Mouse (Mus musculus) liver, embryonic 15.5 days (tissue): Measurements from ENCODE around the gene Nudt21. TPM values are rescaled to one million over a fixed set of nuclear protein-coding genes. Genes with fewer than 3 reads are reported as not detected.
A peak's percentile ranks its signal among the peaks of the same experiment; 100 is the strongest.
"Not testable (repeated sequence)": the region's sequence is repeated elsewhere in the genome, so short reads cannot be mapped to it uniquely, and the experiment has no call there.

ENCODE experiments used
- ATAC-seq: fragments of 200-750 bp; cut with Nextera tagmentation; 2 replicates; pipeline ENCODE4 v1.8.0; 2017; ENCODE audit warnings: moderate number of reproducible peaks, mild to moderate bottlenecking, moderate library complexity; ENCODE audit not compliant: insufficient read depth
- H3K27ac ChIP-seq: fragments of 300-500 bp; sonication (generic); replicated peaks from 2 replicates; pipeline ENCODE4 v1.5.1; 2015; ENCODE audit warnings: mild to moderate bottlenecking, inconsistent platforms
- H3K27me3 ChIP-seq: fragments of 300-500 bp; sonication (generic); 2 replicates; pipeline ENCODE4 v1.6.1; 2015; ENCODE audit warnings: mild to moderate bottlenecking, inconsistent platforms
- H3K36me3 ChIP-seq: fragments of 300-500 bp; sonication (generic); replicated peaks from 2 replicates; pipeline ENCODE4 v1.6.1; 2015; ENCODE audit warnings: moderate library complexity, mild to moderate bottlenecking, inconsistent platforms
- H3K4me1 ChIP-seq: fragments of 300-500 bp; sonication (generic); replicated peaks from 2 replicates; pipeline ENCODE4 v1.6.1; 2015; ENCODE audit warnings: inconsistent platforms
- H3K4me2 ChIP-seq: fragments of 300-500 bp; sonication (generic); 2 replicates; pipeline ENCODE4 v1.6.1; 2015; ENCODE audit warnings: moderate library complexity, mild to moderate bottlenecking, inconsistent platforms
- H3K4me3 ChIP-seq: fragments of 300-500 bp; sonication (generic); replicated peaks from 2 replicates; pipeline ENCODE4 v1.5.1; 2015; ENCODE audit warnings: mild to moderate bottlenecking, inconsistent platforms
- H3K9ac ChIP-seq: fragments of 300-500 bp; sonication (generic); 2 replicates; pipeline ENCODE4 v1.6.1; 2015; ENCODE audit warnings: moderate library complexity, mild to moderate bottlenecking, inconsistent platforms
- H3K9me3 ChIP-seq: fragments of 300-500 bp; sonication (generic); replicated peaks from 2 replicates; pipeline ENCODE4 v1.6.1; 2016; ENCODE audit warnings: inconsistent platforms
- WGBS: fragments of 180-500 bp; shearing (Covaris S2); methylation state at CpG from one replicate; pipeline ENCODE4 v1.1.7; 2015; ENCODE audit warnings: mixed read lengths; ENCODE audit not compliant: insufficient replicate concordance; 5-methylcytosine and 5-hydroxymethylcytosine counted together
- polyA plus RNA-seq: library from polyadenylated mRNA; unstranded; fragments of >200 nt; fragmentation: Nextera tagmentation; extraction: Ambion mirVana; gene quantifications from 2 replicates; pipeline ENCODE4 v1.2.1, GENCODE M21; 2015

The Nudt21 gene
- 70.5 and 74.4 TPM in 2 replicates for polyA plus RNA-seq

GRCm38 (mm10) chr8:94036944-94037524 is at the start of gene Nudt21, which contains the start of gene Ogfod1:
Nudt21 (minus strand) TSS chr8:94037031.
Ogfod1 (plus strand) TSS chr8:94037198.
- H3K4me1 ChIP-seq: peaks cover 44% of the 10 kb centered on the region
- peak; percentile 96 for ATAC-seq
- H3K4me3 ChIP-seq: peak within 1 kb of the TSS; percentile 71
- WGBS: under 1% methylated on average over 41 of the region's 41 CpGs
- peak within 1 kb of the TSS; percentile 79 for H3K4me2 ChIP-seq
- H3K27ac ChIP-seq: peak within 1 kb of the TSS; percentile 88
- H3K36me3 ChIP-seq: peaks cover under 1% of the 10 kb centered on the region; the same call in 1 of the 2 replicates
- no peaks in the 10 kb centered on the region for H3K9me3 ChIP-seq
- no peaks in the 10 kb centered on the region for H3K27me3 ChIP-seq
- H3K9ac ChIP-seq: peak within 1 kb of the TSS; percentile 69

- ATAC-seq: no peak
- no peaks in the 10 kb centered on the region for H3K36me3 ChIP-seq
Measured at GRCm38 (mm10) chr8:94076461-94077192, 39.8 kb upstream of the Nudt21 start.

GRCm38 (mm10) chr8:94068793-94069192 is 32.0 kb upstream of the Nudt21 start:
- H3K4me1 ChIP-seq: no peaks in the 10 kb centered on the region; the same call in 1 of the 2 replicates
- peaks cover 15% of the 10 kb centered on the region for H3K36me3 ChIP-seq
- 81% methylated on average over 7 of the region's 7 CpGs for WGBS
- no peak for ATAC-seq
- no peak overlapping the region for H3K4me3 ChIP-seq
- H3K27ac ChIP-seq: no peak overlapping the region
- H3K27me3 ChIP-seq: no peaks in the 10 kb centered on the region
- no peak overlapping the region for H3K4me2 ChIP-seq
- H3K9me3 ChIP-seq: no peaks in the 10 kb centered on the region
- H3K9ac ChIP-seq: no peak overlapping the region

More at GRCm38 (mm10) chr8:94076461-94077192, 39.8 kb upstream of the Nudt21 start:
- Histone ChIP-seq H3K9ac (no peak overlapping the region), H3K4me2 (no peak overlapping the region), H3K4me3 (no peak overlapping the region), H3K27me3 (no peaks in the 10 kb centered on the region), H3K9me3 (no peaks in the 10 kb centered on the region), H3K27ac (no peak overlapping the region), H3K4me1 (no peaks in the 10 kb centered on the region)
- WGBS: 72% methylated on average over 12 of the region's 12 CpGs

GRCm38 (mm10) chr8:94066121-94066863 is 29.5 kb upstream of the Nudt21 start:
- H3K36me3 ChIP-seq: peaks cover 37% of the 10 kb centered on the region
- WGBS: 81% methylated on average over 11 of the region's 11 CpGs
- no peaks in the 10 kb centered on the region for H3K9me3 ChIP-seq
- H3K27ac ChIP-seq: no peak overlapping the region
- H3K9ac ChIP-seq: no peak overlapping the region
- H3K4me2 ChIP-seq: no peak overlapping the region
- no peaks in the 10 kb centered on the region for H3K27me3 ChIP-seq
- H3K4me1 ChIP-seq: no peaks in the 10 kb centered on the region; the same call in 1 of the 2 replicates
- no peak overlapping the region for H3K4me3 ChIP-seq
- no peak for ATAC-seq

GRCm38 (mm10) chr8:94057157-94057854 is 20.5 kb upstream of the Nudt21 start:
- ATAC-seq: no peak

GRCm38 (mm10) chr8:94052696-94053095 is 15.9 kb upstream of the Nudt21 start:
- Histone ChIP-seq H3K27me3 (no peaks in the 10 kb centered on the region), H3K36me3 (peaks cover 35% of the 10 kb centered on the region), H3K9me3 (no peaks in the 10 kb centered on the region), H3K4me2 (no peak overlapping the region), H3K27ac (no peak overlapping the region), H3K4me3 (no peak overlapping the region), H3K9ac (no peak overlapping the region), H3K4me1 (no peaks in the 10 kb centered on the region)
- WGBS: 78% methylated on average over 12 of the region's 12 CpGs
- ATAC-seq: no peak

More at GRCm38 (mm10) chr8:94057157-94057854, 20.5 kb upstream of the Nudt21 start:
- WGBS: 64% methylated on average over 6 of the region's 6 CpGs
- H3K27me3 ChIP-seq: no peaks in the 10 kb centered on the region
- H3K4me3 ChIP-seq: no peak overlapping the region
- H3K9ac ChIP-seq: no peak overlapping the region
- H3K27ac ChIP-seq: no peak overlapping the region
- H3K36me3 ChIP-seq: peaks cover 58% of the 10 kb centered on the region
- no peaks in the 10 kb centered on the region for H3K4me1 ChIP-seq
- H3K4me2 ChIP-seq: no peak overlapping the region
- H3K9me3 ChIP-seq: no peaks in the 10 kb centered on the region

GRCm38 (mm10) chr8:94047845-94048244 is 11.0 kb upstream of the Nudt21 start:
- no peak overlapping the region for H3K27ac ChIP-seq
- ATAC-seq: no peak
- H3K9me3 ChIP-seq: no peaks in the 10 kb centered on the region
- H3K36me3 ChIP-seq: peaks cover 12% of the 10 kb centered on the region
- H3K4me1 ChIP-seq: no peaks in the 10 kb centered on the region
- no peak overlapping the region for H3K4me3 ChIP-seq
- H3K4me2 ChIP-seq: no peak overlapping the region
- WGBS: 76% methylated on average over 2 of the region's 2 CpGs
- no peak overlapping the region for H3K9ac ChIP-seq
- H3K27me3 ChIP-seq: no peaks in the 10 kb centered on the region

- Histone ChIP-seq H3K4me2 (peak overlapping the region; percentile 79), H3K9me3 (no peaks in the 10 kb centered on the region), H3K36me3 (no peaks in the 10 kb centered on the region), H3K27ac (peak overlapping the region; percentile 34; the same call in 1 of the 2 replicates), H3K9ac (peak overlapping the region; percentile 65), H3K4me3 (peak overlapping the region; percentile 71), H3K4me1 (peaks cover 39% of the 10 kb centered on the region), H3K27me3 (no peaks in the 10 kb centered on the region)
- no peak for ATAC-seq
- WGBS: 6% methylated on average over 15 of the region's 15 CpGs
Measured at GRCm38 (mm10) chr8:94037806-94038205, 975 bp upstream of the Nudt21 start.

- H3K36me3 ChIP-seq, H3K27me3 ChIP-seq, H3K9me3 ChIP-seq: not testable (repeated sequence)
- WGBS: under 1% methylated on average over 29 of the region's 32 CpGs
- Histone ChIP-seq H3K4me2 (peak overlapping the region; percentile 75), H3K27ac (peak overlapping the region; percentile 88), H3K4me1 (peaks cover 44% of the 10 kb centered on the region), H3K4me3 (peak overlapping the region; percentile 71), H3K9ac (peak overlapping the region; percentile 69)
- ATAC-seq: peak; percentile 83
Measured at GRCm38 (mm10) chr8:94036541-94036940, 290 bp downstream of the Nudt21 start.

- Histone ChIP-seq H3K4me1 (peaks cover 44% of the 10 kb centered on the region), H3K27me3 (no peaks in the 10 kb centered on the region), H3K9ac (peak overlapping the region; percentile 47), H3K4me3 (peak overlapping the region; percentile 71), H3K9me3 (no peaks in the 10 kb centered on the region), H3K27ac (peak overlapping the region; percentile 88), H3K4me2 (peak overlapping the region; percentile 75), H3K36me3 (peaks cover 18% of the 10 kb centered on the region)
- ATAC-seq: no peak
- 52% methylated on average over 5 of the region's 5 CpGs for WGBS
Measured at GRCm38 (mm10) chr8:94035200-94035599, 1.6 kb downstream of the Nudt21 start.
